Mouse (Mus musculus): Measurements from ENCODE around the gene Cask.
"Not testable (repeated sequence)": the region's sequence is repeated elsewhere in the genome, so short reads cannot be mapped to it uniquely, and the experiment has no call there.

Gene Cask

GRCm38 (mm10) chrX:13851285-13851684 lies at the start of gene Cask:
Gene Cask, minus strand, starts transcription at chrX:13851367.
- DNase-seq, result no peak

GRCm38 (mm10) chrX:13889976-13890375 lies 38.8 kb upstream of the Cask start:
- DNase-seq, result no peak

GRCm38 (mm10) chrX:13884348-13884747 lies 33.2 kb upstream of the Cask start:
- no peak for DNase-seq

- no peak for DNase-seq
These were observed 30.8 kb upstream of the Cask start for GRCm38 (mm10) chrX:13881969-13882368.

GRCm38 (mm10) chrX:13860145-13860544 lies 9.0 kb upstream of the Cask start:
- no peak for DNase-seq

- DNase-seq, result no peak
These were observed 7.9 kb upstream of the Cask start for GRCm38 (mm10) chrX:13859051-13859450.

GRCm38 (mm10) chrX:13848473-13848872 lies 2.7 kb downstream of the Cask start:
- no peak for DNase-seq

- peak; percentile 2 to 33 for DNase-seq
These were observed 3.7 kb downstream of the Cask start for GRCm38 (mm10) chrX:13847502-13847851.

GRCm38 (mm10) chrX:13846653-13847501 lies 4.3 kb downstream of the Cask start:
- DNase-seq, result peak; percentile 85 to 95

GRCm38 (mm10) chrX:13845858-13846652 lies 5.1 kb downstream of the Cask start:
- DNase-seq, result peak; percentile 29 to 56

- peak; percentile 1 to 30 for DNase-seq
These were observed 5.9 kb downstream of the Cask start for GRCm38 (mm10) chrX:13845141-13845857.

- no peak for DNase-seq
These were observed 28.4 kb downstream of the Cask start for GRCm38 (mm10) chrX:13822792-13823191.

GRCm38 (mm10) chrX:13798754-13799153 lies 52.4 kb downstream of the Cask start:
- DNase-seq, result no peak

GRCm38 (mm10) chrX:13765672-13766071 lies 85.5 kb downstream of the Cask start:
- no peak for DNase-seq

- DNase-seq, result no peak
These were observed 86.1 kb downstream of the Cask start for GRCm38 (mm10) chrX:13765024-13765423.

- DNase-seq, result peak in 1 of 2 experiments; percentile 6
These were observed 93.7 kb downstream of the Cask start for GRCm38 (mm10) chrX:13757279-13758005.

GRCm38 (mm10) chrX:13741110-13741509 lies 110.1 kb downstream of the Cask start:
- no peak for DNase-seq

- not testable (repeated sequence) for DNase-seq
These were observed 120.4 kb downstream of the Cask start for GRCm38 (mm10) chrX:13730785-13731184.

- peak in 1 of 2 experiments; percentile 4 for DNase-seq
These were observed 121.2 kb downstream of the Cask start for GRCm38 (mm10) chrX:13729835-13730480.

GRCm38 (mm10) chrX:13725573-13726403 lies 125.4 kb downstream of the Cask start:
- no peak for DNase-seq

GRCm38 (mm10) chrX:13720296-13720829 lies 130.8 kb downstream of the Cask start:
- no peak for DNase-seq

Measured in kidney, postnatal 25 days (tissue).